Mouse (Mus musculus): ENCODE results near the gene Fam178b. TPM values are rescaled to one million over a fixed set of nuclear protein-coding genes. Genes with fewer than 3 reads are reported as not detected.

Fam178b gene
- polyA plus RNA-seq, 1 experiment: 410 TPM

GRCm38 (mm10) chr1:36566425-36566824, 116.6 kb downstream of the Fam178b start:
- Histone ChIP-seq H3K27me3 (ENCODE audit: control insufficient read depth, insufficient read depth, low read length) (no peaks in the 10 kb centered on the region), H3K27ac (ENCODE audit: control insufficient read depth, insufficient read depth, low read depth, low read length) (no peak overlapping the region), H3K4me3 (ENCODE audit: control insufficient read depth, low read depth, low read length) (no peak overlapping the region), H3K36me3 (ENCODE audit: control insufficient read depth, insufficient read depth, low read length) (no peaks in the 10 kb centered on the region), H3K4me1 (ENCODE audit: control insufficient read depth, insufficient read depth, low read length) (peaks cover 2% of the 10 kb centered on the region)
- TF ChIP-seq POLR2A (IDR thresholded peaks at IDR 0.05; ENCODE audit: control insufficient read depth, low read depth, low read length): no peak
- TF ChIP-seq CTCF (IDR thresholded peaks at IDR 0.05; ENCODE audit: control insufficient read depth, insufficient read depth, insufficient replicate concordance, low read depth, low read length): no peak

- H3K4me3 ChIP-seq (ENCODE audit: control insufficient read depth, low read depth, low read length): no peak overlapping the region
Observed at GRCm38 (mm10) chr1:36564101-36564500, 118.9 kb downstream of the Fam178b start.

GRCm38 (mm10) chr1:36563632-36564031, 119.4 kb downstream of the Fam178b start:
- no peak overlapping the region for H3K27ac ChIP-seq (ENCODE audit: control insufficient read depth, insufficient read depth, low read depth, low read length)
- H3K27me3 ChIP-seq (ENCODE audit: control insufficient read depth, insufficient read depth, low read length): no peaks in the 10 kb centered on the region
- TF ChIP-seq CTCF (IDR thresholded peaks at IDR 0.05; ENCODE audit: control insufficient read depth, insufficient read depth, insufficient replicate concordance, low read depth, low read length) (no peak), POLR2A (IDR thresholded peaks at IDR 0.05; ENCODE audit: control insufficient read depth, low read depth, low read length) (no peak)
- H3K36me3 ChIP-seq (ENCODE audit: control insufficient read depth, insufficient read depth, low read length): no peaks in the 10 kb centered on the region; the same call in 1 of the 2 replicates
- H3K4me3 ChIP-seq (ENCODE audit: control insufficient read depth, low read depth, low read length): no peak overlapping the region
- H3K4me1 ChIP-seq (ENCODE audit: control insufficient read depth, insufficient read depth, low read length): peaks cover 8% of the 10 kb centered on the region

More at GRCm38 (mm10) chr1:36564101-36564500, 118.9 kb downstream of the Fam178b start:
- Histone ChIP-seq H3K4me1 (ENCODE audit: control insufficient read depth, insufficient read depth, low read length) (peaks cover 4% of the 10 kb centered on the region), H3K36me3 (ENCODE audit: control insufficient read depth, insufficient read depth, low read length) (no peaks in the 10 kb centered on the region; the same call in 1 of the 2 replicates), H3K27ac (ENCODE audit: control insufficient read depth, insufficient read depth, low read depth, low read length) (no peak overlapping the region), H3K27me3 (ENCODE audit: control insufficient read depth, insufficient read depth, low read length) (no peaks in the 10 kb centered on the region)
- TF ChIP-seq POLR2A (IDR thresholded peaks at IDR 0.05; ENCODE audit: control insufficient read depth, low read depth, low read length) (no peak), CTCF (IDR thresholded peaks at IDR 0.05; ENCODE audit: control insufficient read depth, insufficient read depth, insufficient replicate concordance, low read depth, low read length) (no peak)

- Histone ChIP-seq H3K4me1 (ENCODE audit: control insufficient read depth, insufficient read depth, low read length) (peaks cover 12% of the 10 kb centered on the region), H3K4me3 (ENCODE audit: control insufficient read depth, low read depth, low read length) (no peak overlapping the region), H3K27me3 (ENCODE audit: control insufficient read depth, insufficient read depth, low read length) (no peaks in the 10 kb centered on the region), H3K36me3 (ENCODE audit: control insufficient read depth, insufficient read depth, low read length) (no peaks in the 10 kb centered on the region; the same call in 1 of the 2 replicates), H3K27ac (ENCODE audit: control insufficient read depth, insufficient read depth, low read depth, low read length) (no peak overlapping the region)
- TF ChIP-seq POLR2A (IDR thresholded peaks at IDR 0.05; ENCODE audit: control insufficient read depth, low read depth, low read length) (no peak), CTCF (IDR thresholded peaks at IDR 0.05; ENCODE audit: control insufficient read depth, insufficient read depth, insufficient replicate concordance, low read depth, low read length) (no peak)
Observed at GRCm38 (mm10) chr1:36563197-36563596, 119.8 kb downstream of the Fam178b start.

GRCm38 (mm10) chr1:36562388-36562787, 120.6 kb downstream of the Fam178b start:
- H3K27ac ChIP-seq (ENCODE audit: control insufficient read depth, insufficient read depth, low read depth, low read length): no peak overlapping the region

GRCm38 (mm10) chr1:36560903-36561302, 122.1 kb downstream of the Fam178b start:
- Histone ChIP-seq H3K36me3 (ENCODE audit: control insufficient read depth, insufficient read depth, low read length) (no peaks in the 10 kb centered on the region; the same call in 1 of the 2 replicates), H3K4me3 (ENCODE audit: control insufficient read depth, low read depth, low read length) (no peak overlapping the region), H3K27ac (ENCODE audit: control insufficient read depth, insufficient read depth, low read depth, low read length) (no peak overlapping the region), H3K4me1 (ENCODE audit: control insufficient read depth, insufficient read depth, low read length) (peaks cover 34% of the 10 kb centered on the region), H3K27me3 (ENCODE audit: control insufficient read depth, insufficient read depth, low read length) (no peaks in the 10 kb centered on the region; the same call in 1 of the 2 replicates)
- no peak for TF ChIP-seq POLR2A (IDR thresholded peaks at IDR 0.05; ENCODE audit: control insufficient read depth, low read depth, low read length)

More at GRCm38 (mm10) chr1:36562388-36562787, 120.6 kb downstream of the Fam178b start:
- TF ChIP-seq CTCF (IDR thresholded peaks at IDR 0.05; ENCODE audit: control insufficient read depth, insufficient read depth, insufficient replicate concordance, low read depth, low read length) (no peak), POLR2A (IDR thresholded peaks at IDR 0.05; ENCODE audit: control insufficient read depth, low read depth, low read length) (no peak)
- H3K4me3 ChIP-seq (ENCODE audit: control insufficient read depth, low read depth, low read length): no peak overlapping the region
- H3K36me3 ChIP-seq (ENCODE audit: control insufficient read depth, insufficient read depth, low read length): no peaks in the 10 kb centered on the region; the same call in 1 of the 2 replicates
- H3K4me1 ChIP-seq (ENCODE audit: control insufficient read depth, insufficient read depth, low read length): peaks cover 19% of the 10 kb centered on the region
- H3K27me3 ChIP-seq (ENCODE audit: control insufficient read depth, insufficient read depth, low read length): no peaks in the 10 kb centered on the region

GRCm38 (mm10) chr1:36559888-36560287, 123.1 kb downstream of the Fam178b start:
- H3K27ac ChIP-seq (ENCODE audit: control insufficient read depth, insufficient read depth, low read depth, low read length): no peak overlapping the region
- no peak overlapping the region for H3K4me3 ChIP-seq (ENCODE audit: control insufficient read depth, low read depth, low read length)
- no peak for TF ChIP-seq CTCF (IDR thresholded peaks at IDR 0.05; ENCODE audit: control insufficient read depth, insufficient read depth, insufficient replicate concordance, low read depth, low read length)
- no peak for TF ChIP-seq POLR2A (IDR thresholded peaks at IDR 0.05; ENCODE audit: control insufficient read depth, low read depth, low read length)
- peaks cover 39% of the 10 kb centered on the region for H3K4me1 ChIP-seq (ENCODE audit: control insufficient read depth, insufficient read depth, low read length)
- no peaks in the 10 kb centered on the region; the same call in 1 of the 2 replicates for H3K27me3 ChIP-seq (ENCODE audit: control insufficient read depth, insufficient read depth, low read length)
- no peaks in the 10 kb centered on the region; the same call in 1 of the 2 replicates for H3K36me3 ChIP-seq (ENCODE audit: control insufficient read depth, insufficient read depth, low read length)
